Mouse (Mus musculus): Measurements from ENCODE around the gene Ebf4. TPM values are rescaled to one million over a fixed set of nuclear protein-coding genes. Genes with fewer than 3 reads are reported as not detected.

The Ebf4 gene
- polyA plus RNA-seq, 1 experiment from 2014 or later = 0.05 TPM

DNA sequence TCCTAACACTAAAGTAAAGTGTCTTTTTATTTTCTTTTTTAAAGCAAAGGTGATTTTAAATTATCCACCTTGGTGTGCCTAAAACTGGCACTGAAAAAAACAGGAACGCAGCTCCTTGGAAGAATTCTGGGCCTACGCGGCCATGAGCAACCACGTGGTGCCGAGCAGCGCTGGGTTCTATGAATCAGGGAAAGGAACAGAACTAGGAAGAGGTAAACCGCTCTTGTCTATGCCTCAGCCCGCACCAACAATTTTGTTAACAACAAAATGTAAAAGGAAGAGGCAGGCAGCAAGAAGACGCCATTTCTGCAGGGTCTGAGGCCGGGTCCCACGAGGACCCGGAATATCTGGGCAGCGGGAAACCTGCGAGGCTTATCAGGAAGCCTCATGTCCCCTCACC, 21.2 kb upstream of the Ebf4 start:
- H3K27me3 ChIP-seq (ENCODE audit: control insufficient read depth, insufficient read depth, low read depth, low read length) = no peaks in the 10 kb centered on the region
- peaks cover 27% of the 10 kb centered on the region for H3K4me1 ChIP-seq (ENCODE audit: control insufficient read depth, low read depth, low read length)
- no peaks in the 10 kb centered on the region for H3K9me3 ChIP-seq (replicated peaks; ENCODE audit: control insufficient read depth, low read length)
- WGBS (ENCODE audit: insufficient replicate concordance) = under 1% methylated on average over 14 of the region's 14 CpGs
- peak overlapping the region; percentile 94 for H3K4me3 ChIP-seq (ENCODE audit: low read depth, low read length)
- peak overlapping the region; percentile 82 for H3K9ac ChIP-seq (ENCODE audit: low read depth, low read length)
- H3K4me2 ChIP-seq (ENCODE audit: low read depth, low read length) = peak overlapping the region; percentile 98
- peak; percentile 17 for ATAC-seq (ENCODE audit: low read depth)
- peak overlapping the region; percentile 73 for H3K27ac ChIP-seq (ENCODE audit: low read length)
- peaks cover 33% of the 10 kb centered on the region for H3K36me3 ChIP-seq (ENCODE audit: control insufficient read depth, insufficient read depth)

- Histone ChIP-seq H3K27ac (ENCODE audit: low read length) (peak within 1 kb of the TSS; percentile 73), H3K9ac (ENCODE audit: low read depth, low read length) (peak within 1 kb of the TSS; percentile 91), H3K9me3 (replicated peaks; ENCODE audit: control insufficient read depth, low read length) (no peaks in the 10 kb centered on the region), H3K4me1 (ENCODE audit: control insufficient read depth, low read depth, low read length) (peaks cover 27% of the 10 kb centered on the region), H3K4me3 (ENCODE audit: low read depth, low read length) (peak within 1 kb of the TSS; percentile 94), H3K4me2 (ENCODE audit: low read depth, low read length) (peak within 1 kb of the TSS; percentile 98), H3K36me3 (ENCODE audit: control insufficient read depth, insufficient read depth) (peaks cover 36% of the 10 kb centered on the region), H3K27me3 (ENCODE audit: control insufficient read depth, insufficient read depth, low read depth, low read length) (no peaks in the 10 kb centered on the region)
- ATAC-seq (ENCODE audit: low read depth) = peak; percentile 97
- under 1% methylated on average over 68 of the region's 68 CpGs for WGBS (ENCODE audit: insufficient replicate concordance)
These were observed 20.7 kb upstream of the Ebf4 start, which contains the start of gene Nop56 for GRCm38 (mm10) chr2:130274149-130274861. TSS of gene Nop56 (plus strand) at chr2:130274430.

GRCm38 (mm10) chr2:130274862-130275261, 20.1 kb upstream of the Ebf4 start:
- Histone ChIP-seq H3K9me3 (replicated peaks; ENCODE audit: control insufficient read depth, low read length) (no peaks in the 10 kb centered on the region), H3K36me3 (ENCODE audit: control insufficient read depth, insufficient read depth) (peaks cover 41% of the 10 kb centered on the region), H3K4me1 (ENCODE audit: control insufficient read depth, low read depth, low read length) (peaks cover 27% of the 10 kb centered on the region), H3K27me3 (ENCODE audit: control insufficient read depth, insufficient read depth, low read depth, low read length) (no peaks in the 10 kb centered on the region), H3K4me3 (ENCODE audit: low read depth, low read length) (peak overlapping the region; percentile 94), H3K9ac (ENCODE audit: low read depth, low read length) (peak overlapping the region; percentile 91), H3K4me2 (ENCODE audit: low read depth, low read length) (peak overlapping the region; percentile 98), H3K27ac (ENCODE audit: low read length) (peak overlapping the region; percentile 72)
- no peak for ATAC-seq (ENCODE audit: low read depth)
- 2% methylated on average over 10 of the region's 10 CpGs for WGBS (ENCODE audit: insufficient replicate concordance)

DNA sequence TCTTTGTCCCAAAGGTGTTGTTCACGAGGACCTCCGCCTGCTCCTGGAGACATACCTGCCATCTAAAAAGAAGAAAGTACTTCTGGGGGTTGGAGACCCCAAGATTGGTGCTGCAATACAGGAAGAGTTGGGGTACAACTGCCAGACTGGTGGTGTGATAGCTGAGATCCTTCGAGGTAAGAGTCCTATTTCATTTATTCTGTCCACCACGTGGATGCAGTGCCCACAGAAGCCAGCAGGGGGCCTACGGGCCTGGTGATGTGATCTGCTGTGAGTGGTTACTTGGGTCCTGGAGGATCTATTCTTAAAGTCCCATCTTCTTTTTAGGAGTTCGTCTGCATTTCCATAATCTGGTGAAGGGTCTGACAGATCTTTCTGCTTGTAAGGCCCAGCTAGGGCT, 19.3 kb upstream of the Ebf4 start:
- Histone ChIP-seq H3K9ac (ENCODE audit: low read depth, low read length) (peak overlapping the region; percentile 91), H3K4me3 (ENCODE audit: low read depth, low read length) (peak overlapping the region; percentile 94), H3K9me3 (replicated peaks; ENCODE audit: control insufficient read depth, low read length) (no peaks in the 10 kb centered on the region), H3K4me1 (ENCODE audit: control insufficient read depth, low read depth, low read length) (peaks cover 27% of the 10 kb centered on the region), H3K27ac (ENCODE audit: low read length) (peak overlapping the region; percentile 58), H3K36me3 (ENCODE audit: control insufficient read depth, insufficient read depth) (peaks cover 47% of the 10 kb centered on the region), H3K4me2 (ENCODE audit: low read depth, low read length) (peak overlapping the region; percentile 98), H3K27me3 (ENCODE audit: control insufficient read depth, insufficient read depth, low read depth, low read length) (no peaks in the 10 kb centered on the region)
- ATAC-seq (ENCODE audit: low read depth) = no peak
- 17% methylated on average over 6 of the region's 6 CpGs for WGBS (ENCODE audit: insufficient replicate concordance)

- 22% methylated on average over 8 of the region's 8 CpGs for WGBS (ENCODE audit: insufficient replicate concordance)
- H3K27me3 ChIP-seq (ENCODE audit: control insufficient read depth, insufficient read depth, low read depth, low read length) = no peaks in the 10 kb centered on the region
- H3K4me2 ChIP-seq (ENCODE audit: low read depth, low read length) = no peak overlapping the region
- H3K4me3 ChIP-seq (ENCODE audit: low read depth, low read length) = no peak overlapping the region
- no peak overlapping the region for H3K9ac ChIP-seq (ENCODE audit: low read depth, low read length)
- peaks cover 30% of the 10 kb centered on the region for H3K4me1 ChIP-seq (ENCODE audit: control insufficient read depth, low read depth, low read length)
- no peaks in the 10 kb centered on the region for H3K9me3 ChIP-seq (replicated peaks; ENCODE audit: control insufficient read depth, low read length)
- H3K36me3 ChIP-seq (ENCODE audit: control insufficient read depth, insufficient read depth) = peaks cover 55% of the 10 kb centered on the region
- ATAC-seq (ENCODE audit: low read depth) = no peak
- 0 out of 2 replicates have a peak overlapping the region, but pooled peaks have one; percentile 2 for H3K27ac ChIP-seq (ENCODE audit: low read length)
These were observed 15.3 kb upstream of the Ebf4 start for GRCm38 (mm10) chr2:130279600-130280091.

GRCm38 (mm10) chr2:130280224-130280623, 14.7 kb upstream of the Ebf4 start:
- no peak for ATAC-seq (ENCODE audit: low read depth)
- Histone ChIP-seq H3K9me3 (replicated peaks; ENCODE audit: control insufficient read depth, low read length) (no peaks in the 10 kb centered on the region), H3K36me3 (ENCODE audit: control insufficient read depth, insufficient read depth) (peaks cover 55% of the 10 kb centered on the region), H3K4me2 (ENCODE audit: low read depth, low read length) (no peak overlapping the region), H3K4me3 (ENCODE audit: low read depth, low read length) (no peak overlapping the region), H3K27me3 (ENCODE audit: control insufficient read depth, insufficient read depth, low read depth, low read length) (no peaks in the 10 kb centered on the region), H3K27ac (ENCODE audit: low read length) (0 out of 2 replicates have a peak overlapping the region, but pooled peaks have one; percentile 2), H3K4me1 (ENCODE audit: control insufficient read depth, low read depth, low read length) (peaks cover 28% of the 10 kb centered on the region), H3K9ac (ENCODE audit: low read depth, low read length) (no peak overlapping the region)
- WGBS (ENCODE audit: insufficient replicate concordance) = 53% methylated on average over 7 of the region's 7 CpGs

- 53% methylated on average over 4 of the region's 4 CpGs for WGBS (ENCODE audit: insufficient replicate concordance)
- no peak overlapping the region for H3K9ac ChIP-seq (ENCODE audit: low read depth, low read length)
- no peak overlapping the region for H3K4me2 ChIP-seq (ENCODE audit: low read depth, low read length)
- H3K36me3 ChIP-seq (ENCODE audit: control insufficient read depth, insufficient read depth) = peaks cover 50% of the 10 kb centered on the region
- no peaks in the 10 kb centered on the region for H3K27me3 ChIP-seq (ENCODE audit: control insufficient read depth, insufficient read depth, low read depth, low read length)
- no peak overlapping the region for H3K27ac ChIP-seq (ENCODE audit: low read length)
- H3K4me1 ChIP-seq (ENCODE audit: control insufficient read depth, low read depth, low read length) = peaks cover 23% of the 10 kb centered on the region
- H3K4me3 ChIP-seq (ENCODE audit: low read depth, low read length) = no peak overlapping the region
- no peak for ATAC-seq (ENCODE audit: low read depth)
- no peaks in the 10 kb centered on the region for H3K9me3 ChIP-seq (replicated peaks; ENCODE audit: control insufficient read depth, low read length)
These were observed 14.2 kb upstream of the Ebf4 start for GRCm38 (mm10) chr2:130280818-130281217.

GRCm38 (mm10) chr2:130283854-130284654, 10.9 kb upstream of the Ebf4 start, which contains the start of gene Idh3b:
TSS of gene Idh3b (minus strand) at chr2:130284547.
- H3K9ac ChIP-seq (ENCODE audit: low read depth, low read length) = peak within 1 kb of the TSS; percentile 86
- peak; percentile 90 for ATAC-seq (ENCODE audit: low read depth)
- H3K9me3 ChIP-seq (replicated peaks; ENCODE audit: control insufficient read depth, low read length) = no peaks in the 10 kb centered on the region
- peaks cover 21% of the 10 kb centered on the region for H3K36me3 ChIP-seq (ENCODE audit: control insufficient read depth, insufficient read depth)
- peak within 1 kb of the TSS; percentile 86 for H3K4me3 ChIP-seq (ENCODE audit: low read depth, low read length)
- WGBS (ENCODE audit: insufficient replicate concordance) = under 1% methylated on average over 51 of the region's 51 CpGs
- H3K27me3 ChIP-seq (ENCODE audit: control insufficient read depth, insufficient read depth, low read depth, low read length) = no peaks in the 10 kb centered on the region
- peaks cover 10% of the 10 kb centered on the region for H3K4me1 ChIP-seq (ENCODE audit: control insufficient read depth, low read depth, low read length)
- peak within 1 kb of the TSS; percentile 73 for H3K27ac ChIP-seq (ENCODE audit: low read length)
- peak within 1 kb of the TSS; percentile 80 for H3K4me2 ChIP-seq (ENCODE audit: low read depth, low read length)

Measured in liver, embryonic 16.5 days (tissue).